Mouse (Mus musculus) kidney, postnatal 0 days (tissue): ENCODE measurements at regions not wholly inside any gene's neighbourhood (a gene's known extent, or its start where the extent isn't known, plus 50 kb on each side); places are given as distances from the start of the nearest gene placed in this dataset. TPM values are rescaled to one million over a fixed set of nuclear protein-coding genes. Genes with fewer than 3 reads are reported as not detected.
A peak's percentile ranks its signal among the peaks of the same experiment; 100 is the strongest.

Experiments
- ATAC-seq: fragments of 200-750 bp; cut with Nextera tagmentation; replicated peaks from 2 replicates; pipeline ENCODE4 v1.8.0; 2017; ENCODE audit warnings: low read depth, moderate number of reproducible peaks, moderate TSS enrichment, moderate library complexity; ENCODE audit not compliant: low FRiP score
- DNase-seq: peaks from one replicate; pipeline ENCODE4 v3.0.0-alpha.2; 2016; ENCODE audit warnings: low spot score
- H3K27ac ChIP-seq: fragments of 300-500 bp; sonication (generic); 2 replicates; pipeline ENCODE4 v1.5.1; 2014; ENCODE audit warnings: mild to moderate bottlenecking
- H3K27me3 ChIP-seq: fragments of 300-500 bp; sonication (generic); 2 replicates; pipeline ENCODE4 v1.6.1; 2014; ENCODE audit warnings: low read length, mixed read lengths; ENCODE audit not compliant: insufficient read depth
- H3K36me3 ChIP-seq: fragments of 300-500 bp; sonication (generic); 2 replicates; pipeline ENCODE4 v1.6.1; 2014; ENCODE audit warnings: low read length, mixed read lengths; ENCODE audit not compliant: insufficient read depth
- H3K4me1 ChIP-seq: fragments of 300-500 bp; sonication (generic); replicated peaks from 2 replicates; pipeline ENCODE4 v1.6.1; 2014; ENCODE audit warnings: antibody characterized with exemption, low read length, mixed read lengths; ENCODE audit not compliant: insufficient read depth
- H3K4me2 ChIP-seq: fragments of 300-500 bp; sonication (generic); 2 replicates; pipeline ENCODE4 v1.6.1; 2014; ENCODE audit warnings: mild to moderate bottlenecking, low read length, moderate library complexity, mixed read lengths
- H3K4me3 ChIP-seq: fragments of 300-500 bp; sonication (generic); replicated peaks from 2 replicates; pipeline ENCODE4 v1.5.1; 2014; ENCODE audit warnings: low read depth, low read length
- H3K9ac ChIP-seq: fragments of 300-500 bp; sonication (generic); 2 replicates; pipeline ENCODE4 v1.6.1; 2014; ENCODE audit warnings: low read depth, low read length
- H3K9me3 ChIP-seq: fragments of 300-500 bp; sonication (generic); replicated peaks from 2 replicates; pipeline ENCODE4 v1.6.1; 2016; ENCODE audit warnings: low read length, inconsistent platforms, mixed read lengths
- CTCF ChIP-seq: IDR thresholded peaks from 2 replicates; pipeline ENCODE4 v1.5.1; 2016; ENCODE audit warnings: antibody characterized with exemption, low read depth, mild to moderate bottlenecking, moderate library complexity
- WGBS: fragments of 180-500 bp; shearing (Covaris S2); extraction: QIAGEN DNeasy Blood & Tissue Kit; methylation state at CpG from one replicate; pipeline ENCODE4 v1.1.7; 2014; 5-methylcytosine and 5-hydroxymethylcytosine counted together
- microRNA-seq: library from miRNA; unstranded; fragments of <30 nt; microRNA quantifications from one replicate; pipeline ENCODE4, GENCODE M21; 2016

GRCm38 (mm10) chr8:44030972-44031371 lies 321.1 kb upstream of the Adam34 start:
- ATAC-seq (peak; percentile 61; the same call in 1 of the 2 replicates), DNase-seq (peak; percentile 16)
- Histone ChIP-seq H3K9ac (no peak overlapping the region), H3K9me3 (no peaks in the 10 kb centered on the region), H3K4me2 (no peak overlapping the region), H3K27ac (no peak overlapping the region), H3K4me3 (no peak overlapping the region), H3K4me1 (no peaks in the 10 kb centered on the region), H3K27me3 (no peaks in the 10 kb centered on the region), H3K36me3 (no peaks in the 10 kb centered on the region)
- TF ChIP-seq CTCF, result no peak

GRCm38 (mm10) chr8:44027738-44028137 lies 317.9 kb upstream of the Adam34 start:
- WGBS, result 24% methylated on average over 4 of the region's 4 CpGs
- no peaks in the 10 kb centered on the region for H3K36me3 ChIP-seq
- H3K27me3 ChIP-seq, result no peaks in the 10 kb centered on the region
- H3K4me2 ChIP-seq, result no peak overlapping the region
- H3K4me3 ChIP-seq, result no peak overlapping the region
- peak; percentile 61 for DNase-seq
- no peaks in the 10 kb centered on the region for H3K4me1 ChIP-seq
- no peak for TF ChIP-seq CTCF
- ATAC-seq, result 0 out of 2 replicates have a peak, but pooled peaks have one; percentile 59
- no peaks in the 10 kb centered on the region for H3K9me3 ChIP-seq
- no peak overlapping the region for H3K9ac ChIP-seq
- H3K27ac ChIP-seq, result no peak overlapping the region

- no peak overlapping the region for H3K4me2 ChIP-seq
- no peaks in the 10 kb centered on the region for H3K4me1 ChIP-seq
- TF ChIP-seq CTCF, result peak; percentile 75
- 37% methylated on average over 3 of the region's 3 CpGs for WGBS
- no peak overlapping the region for H3K4me3 ChIP-seq
- no peak overlapping the region for H3K27ac ChIP-seq
- H3K9me3 ChIP-seq, result no peaks in the 10 kb centered on the region
- peak; percentile 28 for DNase-seq
- H3K9ac ChIP-seq, result no peak overlapping the region
- ATAC-seq, result no peak
- H3K36me3 ChIP-seq, result no peaks in the 10 kb centered on the region
- H3K27me3 ChIP-seq, result no peaks in the 10 kb centered on the region
Measured at GRCm38 (mm10) chr8:44025926-44026325, 316.1 kb upstream of the Adam34 start.

- Histone ChIP-seq H3K36me3 (no peaks in the 10 kb centered on the region), H3K9me3 (no peaks in the 10 kb centered on the region), H3K9ac (no peak overlapping the region), H3K27ac (no peak overlapping the region), H3K4me3 (no peak overlapping the region), H3K27me3 (no peaks in the 10 kb centered on the region), H3K4me1 (no peaks in the 10 kb centered on the region), H3K4me2 (no peak overlapping the region)
- TF ChIP-seq CTCF, result no peak
- 74% methylated on average over 3 of the region's 3 CpGs for WGBS
- no peak for ATAC-seq
- DNase-seq, result no peak
Measured at GRCm38 (mm10) chr8:44024028-44024427, 314.2 kb upstream of the Adam34 start.

Small RNAs in the stretch of these regions (microRNA-seq; reads per million reads assigned to microRNA genes)
- gene Gm24591, result not detected
